Mouse (Mus musculus) retina, adult 2 months (tissue): Measurements from ENCODE around the gene Slc30a3.
"Not testable (repeated sequence)": the region's sequence is repeated elsewhere in the genome, so short reads cannot be mapped to it uniquely, and the experiment has no call there.

ENCODE experiments used
- DNase-seq: peaks from one replicate; pipeline ENCODE4 v3.0.0-alpha.2; 2012; ENCODE audit warnings: low read depth, low spot score

Slc30a3 gene

GRCm38 (mm10) chr5:31093151-31094041, 14.6 kb downstream of the Slc30a3 start:
- no peak for DNase-seq

GRCm38 (mm10) chr5:31092231-31092975, 15.6 kb downstream of the Slc30a3 start:
- no peak for DNase-seq

- no peak for DNase-seq
These were observed 20.9 kb downstream of the Slc30a3 start for GRCm38 (mm10) chr5:31087131-31087530.

- DNase-seq = no peak
These were observed 21.4 kb downstream of the Slc30a3 start for GRCm38 (mm10) chr5:31086606-31087005.

- no peak for DNase-seq
These were observed 24.1 kb downstream of the Slc30a3 start for GRCm38 (mm10) chr5:31083949-31084348.

- DNase-seq = no peak
These were observed 25.0 kb downstream of the Slc30a3 start for GRCm38 (mm10) chr5:31082935-31083625.

GRCm38 (mm10) chr5:31082355-31082754, 25.7 kb downstream of the Slc30a3 start:
- DNase-seq = no peak

GRCm38 (mm10) chr5:31081386-31081785, 26.7 kb downstream of the Slc30a3 start:
- DNase-seq = no peak

- no peak for DNase-seq
These were observed 27.3 kb downstream of the Slc30a3 start for GRCm38 (mm10) chr5:31080795-31081164.

- DNase-seq = no peak
These were observed 27.8 kb downstream of the Slc30a3 start for GRCm38 (mm10) chr5:31080059-31080794.

GRCm38 (mm10) chr5:31076346-31076745, 31.7 kb downstream of the Slc30a3 start:
- no peak for DNase-seq

- no peak for DNase-seq
These were observed 34.9 kb downstream of the Slc30a3 start for GRCm38 (mm10) chr5:31073176-31073575.

- DNase-seq = no peak
These were observed 36.2 kb downstream of the Slc30a3 start for GRCm38 (mm10) chr5:31071821-31072220.

GRCm38 (mm10) chr5:31071059-31071458, 37.0 kb downstream of the Slc30a3 start:
- no peak for DNase-seq

GRCm38 (mm10) chr5:31069810-31070209, 38.2 kb downstream of the Slc30a3 start:
- DNase-seq = no peak

GRCm38 (mm10) chr5:31055216-31056140, 52.6 kb downstream of the Slc30a3 start:
- DNase-seq = no peak

GRCm38 (mm10) chr5:31054261-31055215, 53.5 kb downstream of the Slc30a3 start, which contains the start of gene Cad:
Gene Cad, plus strand, starts transcription at chr5:31054780.
- DNase-seq = peak; percentile 65

GRCm38 (mm10) chr5:31053728-31054127, 54.3 kb downstream of the Slc30a3 start:
- not testable (repeated sequence) for DNase-seq

- DNase-seq = no peak
These were observed 57.6 kb downstream of the Slc30a3 start for GRCm38 (mm10) chr5:31050427-31050826.
